Mouse (Mus musculus) CH12.LX (cell line): ENCODE data around the gene Tead1. TPM values are rescaled to one million over a fixed set of nuclear protein-coding genes. Genes with fewer than 3 reads are reported as not detected.

Experiments used
- DNase-seq: peaks from one replicate; pipeline ENCODE4 v3.0.0-alpha.2; 2013; ENCODE audit errors: extremely low read depth
- H3K27ac ChIP-seq: 2 replicates; pipeline ENCODE4 v1.5.1; 2012; ENCODE audit warnings: low read depth, mild to moderate bottlenecking, control low read depth, moderate library complexity; ENCODE audit not compliant: insufficient read depth
- H3K27me3 ChIP-seq: replicated peaks from 2 replicates; pipeline ENCODE3; 2012; ENCODE audit warnings: inconsistent platforms
- H3K36me3 ChIP-seq, 2 experiments: replicated peaks in 1 of 2; 2 replicates each; pipeline versions ENCODE3 to v1.6.1; 2012; ENCODE audit warnings: inconsistent platforms in 1 of 2, low read length in 1 of 2, mild to moderate bottlenecking in 1 of 2, mixed read lengths in 1 of 2, moderate library complexity in 1 of 2; ENCODE audit not compliant: control insufficient read depth in 1 of 2, insufficient read depth in 1 of 2
- H3K4me1 ChIP-seq, 2 experiments: 2 replicates each; pipeline ENCODE4 v1.6.1; 2012; ENCODE audit warnings: inconsistent platforms in 1 of 2, moderate library complexity in 1 of 2; ENCODE audit not compliant: insufficient read depth in 2 of 2, control insufficient read depth in 1 of 2
- H3K4me2 ChIP-seq: 2 replicates; pipeline ENCODE4 v1.6.1; 2012; ENCODE audit warnings: low read depth, mild to moderate bottlenecking, control low read depth; ENCODE audit not compliant: poor library complexity, insufficient read depth, severe bottlenecking
- H3K4me3 ChIP-seq, 3 experiments: fragments of 150-350 bp in 1 of 3; sonication (generic) in 1 of 3; replicated peaks in 1 of 3; 2 replicates each; pipeline versions ENCODE3 to v1.5.1; 2011 to 2012; ENCODE audit warnings: low read depth in 2 of 3, low read length in 2 of 3, mild to moderate bottlenecking in 2 of 3, moderate library complexity in 2 of 3, control low read depth in 1 of 3, improper control_type of control experiment in 1 of 3, inconsistent platforms in 1 of 3, mixed read lengths in 1 of 3; ENCODE audit not compliant: poor library complexity in 1 of 3
- H3K79me2 ChIP-seq: replicated peaks from 2 replicates; pipeline ENCODE4 v1.6.1; 2012; ENCODE audit warnings: mild to moderate bottlenecking, moderate library complexity; ENCODE audit not compliant: control insufficient read depth, poor library complexity, insufficient read depth, severe bottlenecking; ENCODE audit errors: extremely low read depth
- H3K9ac ChIP-seq: 2 replicates; pipeline ENCODE4 v1.6.1; 2012; ENCODE audit warnings: low read depth, mild to moderate bottlenecking, control low read depth, moderate library complexity; ENCODE audit not compliant: insufficient read depth
- H3K9me3 ChIP-seq: replicated peaks from 2 replicates; pipeline ENCODE3; 2012; ENCODE audit warnings: low read length, inconsistent platforms, mixed read lengths
- CHD1 ChIP-seq: IDR thresholded peaks from 2 replicates; pipeline ENCODE4 v1.6.1; 2012; ENCODE audit warnings: low read depth, low read length, improper control_type of control experiment, inconsistent platforms
- CHD2 ChIP-seq: IDR thresholded peaks from 2 replicates; pipeline ENCODE4 v1.6.1; 2011; ENCODE audit warnings: low read length, improper control_type of control experiment
- E2F4 ChIP-seq: IDR thresholded peaks from 2 replicates; pipeline ENCODE4 v1.6.1; 2011; ENCODE audit warnings: low read depth, low read length, improper control_type of control experiment; ENCODE audit not compliant: insufficient replicate concordance
- ETS1 ChIP-seq: conservative IDR thresholded peaks from 2 replicates; pipeline ENCODE4 v1.6.1; 2012; ENCODE audit warnings: low read depth, mild to moderate bottlenecking, inconsistent platforms, low read length, improper control_type of control experiment, moderate library complexity
- JUND ChIP-seq: conservative IDR thresholded peaks from 2 replicates; pipeline ENCODE4 v1.6.1; 2011; ENCODE audit warnings: low read depth, low read length, improper control_type of control experiment
- MAFK ChIP-seq: IDR thresholded peaks from 2 replicates; pipeline ENCODE4 v1.6.1; 2011; ENCODE audit warnings: low read length, improper control_type of control experiment; ENCODE audit not compliant: insufficient replicate concordance
- MEF2A ChIP-seq: IDR thresholded peaks from 2 replicates; pipeline ENCODE4 v1.6.1; 2014; ENCODE audit warnings: low read depth, mild to moderate bottlenecking, inconsistent platforms, low read length, improper control_type of control experiment, borderline replicate concordance
- MXI1 ChIP-seq: IDR thresholded peaks from 2 replicates; pipeline ENCODE4 v1.6.1; 2011; ENCODE audit warnings: mild to moderate bottlenecking, low read depth, low read length, improper control_type of control experiment
- MYC ChIP-seq: IDR thresholded peaks from 2 replicates; pipeline ENCODE4 v1.6.1; 2011; ENCODE audit warnings: low read depth, mild to moderate bottlenecking, improper control_type of control experiment, low read length
- NELFE ChIP-seq: IDR thresholded peaks from 2 replicates; pipeline ENCODE4 v1.6.1; 2011; ENCODE audit warnings: low read depth, low read length, improper control_type of control experiment
- NRF1 ChIP-seq: IDR thresholded peaks from 2 replicates; pipeline ENCODE4 v1.6.1; 2014; ENCODE audit warnings: low read depth, mild to moderate bottlenecking, inconsistent platforms, low read length, improper control_type of control experiment, moderate library complexity
- PAX5 ChIP-seq: IDR thresholded peaks from 2 replicates; pipeline ENCODE4 v1.6.1; 2012; ENCODE audit warnings: low read length, inconsistent platforms, mixed read lengths
- POLR2A ChIP-seq: IDR thresholded peaks from 2 replicates; pipeline ENCODE4 v1.6.1; 2011; ENCODE audit warnings: low read depth, mild to moderate bottlenecking, improper control_type of control experiment, low read length
- RCOR1 ChIP-seq: conservative IDR thresholded peaks from 2 replicates; pipeline ENCODE4 v1.6.1; 2012; ENCODE audit warnings: low read depth, mild to moderate bottlenecking, inconsistent platforms, low read length, improper control_type of control experiment
- SIN3A ChIP-seq: IDR thresholded peaks from 2 replicates; pipeline ENCODE4 v1.6.1; 2012; ENCODE audit warnings: low read length, improper control_type of control experiment, inconsistent platforms
- SMC3 ChIP-seq: IDR thresholded peaks from 2 replicates; pipeline ENCODE4 v1.6.1; 2011; ENCODE audit warnings: low read depth, low read length, improper control_type of control experiment
- TBP ChIP-seq: conservative IDR thresholded peaks from 2 replicates; pipeline ENCODE4 v1.6.1; 2011; ENCODE audit warnings: low read depth, low read length, improper control_type of control experiment
- USF1 ChIP-seq: IDR thresholded peaks from 2 replicates; pipeline ENCODE4 v1.6.1; 2014; ENCODE audit warnings: low read depth, mild to moderate bottlenecking, inconsistent platforms, low read length, improper control_type of control experiment
- USF2 ChIP-seq: conservative IDR thresholded peaks from 2 replicates; pipeline ENCODE4 v1.6.1; 2011; ENCODE audit warnings: low read depth, low read length, improper control_type of control experiment
- ZKSCAN1 ChIP-seq: IDR thresholded peaks from 2 replicates; pipeline ENCODE4 v1.6.1; 2012; ENCODE audit warnings: low read depth, inconsistent platforms, low read length, improper control_type of control experiment, borderline replicate concordance
- dilution Hi-C: fragments of 300-500 bp; cut with MboI; formaldehyde crosslinking; loops from 2 replicates; pipeline ENCODE4 v1.14.3; 2020; ENCODE audit warnings: low sequenced_read_pairs; ENCODE audit not compliant: extremely low pct_unique_long_range_greater_than_20kb, extremely low pct_ligation_motif_present
- in situ Hi-C: fragments of 300-500 bp; cut with MboI; formaldehyde crosslinking; loops from 3 replicates; pipeline ENCODE4 v1.14.3; 2019; ENCODE audit warnings: low sequenced_read_pairs, low pct_ligation_motif_present, low pct_unique_long_range_greater_than_20kb, mixed read lengths
- polyA plus RNA-seq: library from polyadenylated mRNA; unstranded; fragments of >175 nt; gene quantifications from 2 replicates; pipeline ENCODE4 v1.2.1, GENCODE M21; 2012; ENCODE audit warnings: low read depth; ENCODE audit not compliant: insufficient read length
- total RNA-seq, 2 experiments: library from RNA; depleted of rRNA; stranded (reverse); fragments of 300-350 nt in 1 of 2; fragments of >200 nt in 1 of 2; gene quantifications; 2 replicates each; pipeline ENCODE4 v1.2.3; 2012 to 2014

Gene Tead1
- total and polyA plus RNA-seq, 3 experiments = not detected

DNA sequence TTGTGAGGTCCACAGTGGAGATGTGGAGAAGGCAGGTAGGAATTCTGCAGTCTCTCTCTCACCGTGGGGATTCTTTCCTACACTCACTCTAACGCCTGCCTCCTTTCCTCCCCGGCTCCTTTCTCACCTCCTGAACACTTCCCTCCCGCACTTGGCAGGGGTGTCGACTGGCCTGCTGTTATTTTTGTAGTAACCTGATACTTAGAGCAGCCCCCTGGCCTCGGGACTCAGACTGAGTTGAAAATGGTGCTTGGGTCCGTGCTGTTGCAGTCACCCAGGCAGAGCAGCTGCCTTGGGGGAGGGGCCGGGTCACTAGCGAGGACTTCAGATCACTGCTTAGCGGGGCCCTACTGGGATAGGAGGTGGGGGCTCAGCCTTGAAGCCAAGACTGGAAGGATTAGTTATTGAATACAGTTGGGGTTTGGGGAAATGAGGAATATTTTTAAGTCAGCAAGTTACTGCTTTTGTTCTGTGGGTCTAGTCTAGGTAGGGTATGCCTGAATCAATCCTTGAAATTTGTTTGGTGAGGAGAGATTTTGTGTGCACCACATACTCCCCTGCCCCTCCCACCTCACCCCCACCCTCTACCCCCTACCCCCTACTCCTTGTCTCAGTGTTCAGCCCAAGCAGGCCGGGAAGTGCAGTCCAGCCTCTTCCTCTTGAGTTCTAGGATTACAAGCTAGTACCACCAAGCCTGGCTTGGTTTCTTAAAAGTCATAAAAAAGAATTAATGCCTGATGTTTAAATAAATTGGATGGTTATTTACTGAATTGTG is 64.7 kb downstream of the Tead1 start:
- H3K4me2 ChIP-seq = no peak overlapping the region
- no peaks in the 10 kb centered on the region for H3K36me3 ChIP-seq
- peaks cover 0 to 3% of the 10 kb centered on the region in 2 experiments; a peak in 1 of 4 replicates for H3K4me1 ChIP-seq
- no peaks in the 10 kb centered on the region for H3K79me2 ChIP-seq
- H3K27me3 ChIP-seq = no peaks in the 10 kb centered on the region
- TF ChIP-seq SIN3A = no peak
- no peak overlapping the region for H3K4me3 ChIP-seq
- no peak for DNase-seq
- in situ Hi-C loops (no loop called here), dilution Hi-C loops (no loop called here)
- H3K27ac ChIP-seq = no peak overlapping the region
- no peak overlapping the region for H3K9ac ChIP-seq
- H3K9me3 ChIP-seq = no peaks in the 10 kb centered on the region

DNA sequence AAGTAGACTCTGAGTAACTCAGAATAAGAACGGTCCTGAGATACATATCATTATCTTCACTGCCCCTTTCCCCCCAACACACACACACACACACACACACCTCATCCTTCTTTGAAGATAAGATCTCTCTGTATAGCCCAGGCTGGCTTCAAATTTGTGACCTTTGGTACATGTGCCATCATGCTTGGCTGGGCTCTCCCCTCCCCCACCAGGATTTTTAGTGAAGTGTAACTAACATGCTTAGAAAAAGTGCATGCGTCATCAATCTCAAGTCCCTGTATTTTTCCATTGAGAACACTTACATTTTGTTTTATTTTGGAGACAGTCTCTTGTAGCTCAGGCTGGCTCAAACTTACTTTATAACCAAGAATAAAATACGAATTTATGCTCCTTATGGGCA is 68.1 kb downstream of the Tead1 start:
- DNase-seq = no peak
- no peak overlapping the region for H3K4me3 ChIP-seq
- H3K79me2 ChIP-seq = no peaks in the 10 kb centered on the region
- in situ Hi-C loops (no loop called here), dilution Hi-C loops (no loop called here)
- H3K27me3 ChIP-seq = no peaks in the 10 kb centered on the region
- no peak overlapping the region for H3K27ac ChIP-seq
- TF ChIP-seq JUND = no peak
- TF ChIP-seq NRF1 = no peak
- TF ChIP-seq MXI1 = no peak
- TF ChIP-seq MEF2A = no peak
- no peak for TF ChIP-seq CHD2
- no peak for TF ChIP-seq CHD1
- TF ChIP-seq PAX5 = no peak
- TF ChIP-seq MYC = no peak
- TF ChIP-seq TBP = no peak
- TF ChIP-seq RCOR1 = no peak
- TF ChIP-seq ZKSCAN1 = no peak
- no peak for TF ChIP-seq POLR2A
- no peak for TF ChIP-seq SIN3A
- no peak for TF ChIP-seq NELFE
- TF ChIP-seq SMC3 = no peak
- no peak for TF ChIP-seq MAFK
- no peak for TF ChIP-seq USF1
- no peak for TF ChIP-seq E2F4
- TF ChIP-seq ETS1 = no peak
- no peak for TF ChIP-seq USF2
- H3K36me3 ChIP-seq = no peaks in the 10 kb centered on the region
- no peaks in the 10 kb centered on the region; a peak in 1 of 4 replicates for H3K4me1 ChIP-seq
- no peak overlapping the region for H3K4me2 ChIP-seq
- H3K9ac ChIP-seq = no peak overlapping the region
- H3K9me3 ChIP-seq = no peaks in the 10 kb centered on the region
